Mouse (Mus musculus): ENCODE measurements around the gene Ptprg.

DNA sequence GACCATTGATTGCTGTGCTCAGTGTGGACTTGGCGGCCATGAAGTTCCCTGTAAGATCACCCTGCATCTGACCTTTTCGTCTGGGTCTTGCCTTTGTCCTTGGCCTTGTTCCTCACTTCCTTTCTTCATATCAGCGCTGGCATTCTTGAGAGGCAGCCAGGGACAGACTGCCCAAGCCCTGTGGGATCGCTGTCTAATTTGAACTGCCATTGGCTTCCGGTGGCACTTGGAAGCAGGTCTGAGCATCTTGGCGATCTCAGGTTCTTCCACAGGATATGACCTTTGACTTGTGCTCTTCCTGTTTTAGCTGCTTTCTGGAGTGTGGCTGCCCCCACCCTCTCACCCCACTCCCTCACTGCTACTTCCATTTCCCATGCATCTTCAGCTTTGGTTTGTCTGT is 315.3 kb downstream of the Ptprg start:
- no peak for TF ChIP-seq CTCF (IDR thresholded peaks at IDR 0.05; ENCODE audit: control insufficient read depth, insufficient read depth, insufficient replicate concordance, low read depth, low read length)
- no peak for TF ChIP-seq POLR2A (IDR thresholded peaks at IDR 0.05; ENCODE audit: control insufficient read depth, low read depth, low read length)
